Mouse (Mus musculus) forebrain, embryonic 11.5 days (tissue): ENCODE measurements around the gene Adam12. TPM values are rescaled to one million over a fixed set of nuclear protein-coding genes. Genes with fewer than 3 reads are reported as not detected.
A peak's percentile ranks its signal among the peaks of the same experiment; 100 is the strongest.

Experiments used
- ATAC-seq: fragments of 200-750 bp; cut with Nextera tagmentation; replicated peaks from 2 replicates; pipeline ENCODE4 v1.8.0; 2017; ENCODE audit warnings: moderate TSS enrichment; ENCODE audit not compliant: low FRiP score
- DNase-seq: peaks from one replicate; pipeline ENCODE4 v3.0.0-alpha.2; 2017; ENCODE audit warnings: low spot score
- H3K27ac ChIP-seq: fragments of 300-500 bp; sonication (generic); 2 replicates; pipeline ENCODE4 v1.5.1; 2014; ENCODE audit warnings: low read depth, low read length
- H3K27me3 ChIP-seq: fragments of 300-500 bp; sonication (generic); 2 replicates; pipeline ENCODE4 v1.6.1; 2014; ENCODE audit warnings: mild to moderate bottlenecking, low read length, mixed read lengths; ENCODE audit not compliant: control insufficient read depth, insufficient read depth
- H3K36me3 ChIP-seq: fragments of 300-500 bp; sonication (generic); 2 replicates; pipeline ENCODE4 v1.6.1; 2014; ENCODE audit warnings: mild to moderate bottlenecking, low read length, moderate library complexity, mixed read lengths; ENCODE audit not compliant: control insufficient read depth, insufficient read depth
- H3K4me1 ChIP-seq: fragments of 300-500 bp; sonication (generic); replicated peaks from 2 replicates; pipeline ENCODE4 v1.6.1; 2014; ENCODE audit warnings: low read length, mixed read lengths; ENCODE audit not compliant: control insufficient read depth, insufficient read depth
- H3K4me2 ChIP-seq: fragments of 300-500 bp; sonication (generic); 2 replicates; pipeline ENCODE4 v1.6.1; 2014; ENCODE audit warnings: low read depth, mild to moderate bottlenecking, low read length, moderate library complexity, mixed read lengths; ENCODE audit not compliant: severe bottlenecking
- H3K4me3 ChIP-seq: fragments of 300-500 bp; sonication (generic); 2 replicates; pipeline ENCODE4 v1.5.1; 2014; ENCODE audit warnings: low read depth, low read length
- H3K9ac ChIP-seq: fragments of 300-500 bp; sonication (generic); 2 replicates; pipeline ENCODE4 v1.6.1; 2014; ENCODE audit warnings: low read length
- H3K9me3 ChIP-seq: fragments of 300-500 bp; sonication (generic); 2 replicates; pipeline ENCODE4 v1.6.1; 2016; ENCODE audit warnings: low read length, mixed read lengths; ENCODE audit not compliant: control insufficient read depth
- WGBS: fragments of 180-500 bp; shearing (Covaris S2); extraction: QIAGEN DNeasy Blood & Tissue Kit; methylation state at CpG from one replicate; pipeline ENCODE4 v1.1.7; 2014; 5-methylcytosine and 5-hydroxymethylcytosine counted together
- polyA plus RNA-seq: library from polyadenylated mRNA; unstranded; fragments of >200 nt; fragmentation: Nextera tagmentation; extraction: Ambion mirVana; gene quantifications from 2 replicates; pipeline ENCODE4 v1.2.1, GENCODE M21; 2014

Gene Adam12
- polyA plus RNA-seq, 1 experiment from 2014 or later = 1.6 TPM

DNA sequence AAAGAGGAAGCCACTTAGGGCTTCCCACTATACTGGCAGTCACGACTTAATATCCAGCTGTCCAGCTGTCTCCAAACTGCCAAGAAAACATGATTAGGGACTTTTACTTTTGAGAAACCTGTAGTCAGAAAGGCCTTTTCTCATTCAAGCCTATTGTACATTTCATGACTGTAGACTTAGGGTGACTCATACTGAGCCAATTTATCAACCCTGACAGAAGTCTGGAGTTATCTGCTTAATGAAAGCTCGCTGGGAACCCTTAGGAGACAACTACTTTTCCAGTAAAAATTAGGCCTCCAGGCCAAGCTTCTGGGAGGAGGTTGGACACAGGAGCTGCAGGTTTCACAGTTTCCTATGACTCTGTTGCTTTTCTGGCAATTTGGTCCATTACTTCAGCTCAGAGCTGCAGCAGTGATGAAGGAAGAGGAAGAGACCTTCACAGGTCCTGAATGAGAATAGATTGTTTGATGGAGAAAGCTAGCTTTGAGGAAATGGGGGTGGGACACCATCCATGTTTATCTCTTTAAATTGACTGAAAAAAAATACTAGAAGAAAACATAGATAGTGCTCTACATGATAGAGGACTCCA, 285.1 kb downstream of the Adam12 start:
- H3K9me3 ChIP-seq = no peaks in the 10 kb centered on the region
- no peaks in the 10 kb centered on the region for H3K36me3 ChIP-seq
- H3K27ac ChIP-seq = no peak overlapping the region
- no peak for DNase-seq
- WGBS = 68% methylated on average over 2 of the region's 2 CpGs
- no peak overlapping the region for H3K4me2 ChIP-seq
- H3K4me1 ChIP-seq = no peaks in the 10 kb centered on the region
- no peak for ATAC-seq
- no peaks in the 10 kb centered on the region for H3K27me3 ChIP-seq
- H3K4me3 ChIP-seq = no peak overlapping the region
- H3K9ac ChIP-seq = no peak overlapping the region

DNA sequence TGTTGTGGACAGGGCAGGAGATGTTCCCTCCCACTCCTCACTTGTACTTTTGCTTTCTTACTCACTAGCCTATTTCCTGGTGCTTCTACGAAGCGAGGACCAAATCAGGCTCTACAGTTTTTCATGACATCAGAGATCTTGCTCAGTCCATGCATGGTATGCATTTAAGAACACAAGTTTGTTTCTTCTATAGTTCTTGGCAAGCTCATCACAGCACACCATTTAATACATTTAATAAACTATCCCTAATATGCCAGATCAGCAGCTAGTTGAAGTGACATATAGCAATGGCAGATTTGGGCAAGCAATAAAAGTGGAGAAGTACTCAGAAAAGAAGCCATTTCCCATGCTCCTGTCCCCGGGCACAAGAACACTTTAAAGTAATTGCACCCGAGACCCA, 285.8 kb downstream of the Adam12 start:
- WGBS = 88% methylated on average over 4 of the region's 4 CpGs
- ATAC-seq (no peak), DNase-seq (no peak)
- no peak overlapping the region for H3K4me2 ChIP-seq
- no peak overlapping the region for H3K9ac ChIP-seq
- no peaks in the 10 kb centered on the region for H3K36me3 ChIP-seq
- H3K9me3 ChIP-seq = no peaks in the 10 kb centered on the region
- no peaks in the 10 kb centered on the region for H3K27me3 ChIP-seq
- no peaks in the 10 kb centered on the region for H3K4me1 ChIP-seq
- H3K4me3 ChIP-seq = no peak overlapping the region
- no peak overlapping the region for H3K27ac ChIP-seq

DNA sequence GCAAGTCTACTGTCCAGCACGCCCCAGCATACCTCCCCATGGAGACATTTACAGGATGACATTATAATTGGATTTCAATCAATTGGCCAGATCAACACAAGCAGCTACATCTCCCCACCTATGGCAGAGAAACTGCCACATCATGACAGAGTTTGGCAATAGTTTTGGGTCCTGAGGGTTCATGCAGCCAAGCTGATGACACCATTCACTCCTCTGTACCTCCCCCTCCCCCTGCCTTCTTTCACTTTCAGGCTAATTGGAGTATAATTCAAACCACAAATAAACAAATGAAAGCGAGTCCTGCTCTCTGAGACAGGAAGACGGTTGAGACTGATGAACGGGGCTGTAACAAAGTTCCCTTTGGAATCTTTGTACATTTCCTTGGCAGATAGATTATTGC, 291.5 kb downstream of the Adam12 start:
- no peak overlapping the region for H3K27ac ChIP-seq
- H3K27me3 ChIP-seq = no peaks in the 10 kb centered on the region
- peaks cover 4% of the 10 kb centered on the region; the same call in 1 of the 2 replicates for H3K4me1 ChIP-seq
- 85% methylated on average over 4 of the region's 4 CpGs for WGBS
- H3K36me3 ChIP-seq = no peaks in the 10 kb centered on the region
- DNase-seq = no peak
- no peak for ATAC-seq
- no peak overlapping the region for H3K4me3 ChIP-seq
- H3K4me2 ChIP-seq = no peak overlapping the region
- no peak overlapping the region for H3K9ac ChIP-seq
- H3K9me3 ChIP-seq = no peaks in the 10 kb centered on the region

DNA sequence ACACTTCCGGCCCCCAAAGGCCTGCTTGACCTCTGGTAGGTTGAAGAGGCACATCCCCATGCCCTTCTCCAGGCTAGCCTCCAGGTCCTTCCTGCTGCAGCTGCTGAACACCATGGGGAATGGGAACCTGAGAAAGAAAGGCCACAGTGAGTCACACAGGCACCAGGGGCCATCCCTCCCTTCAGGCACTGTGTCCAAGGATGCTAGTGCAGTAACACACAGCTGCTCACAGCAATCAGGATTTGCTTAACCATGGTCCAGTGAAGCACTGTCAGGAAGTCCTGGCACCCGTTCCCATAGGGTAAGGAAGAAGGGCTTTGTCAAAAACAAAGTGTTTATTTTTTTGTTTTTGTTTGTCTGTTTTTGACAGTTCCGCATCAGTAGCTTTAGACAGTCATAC, 294.5 kb downstream of the Adam12 start:
- DNase-seq (no peak), ATAC-seq (no peak)
- Histone ChIP-seq H3K4me2 (no peak overlapping the region), H3K4me3 (no peak overlapping the region), H3K36me3 (no peaks in the 10 kb centered on the region), H3K27me3 (no peaks in the 10 kb centered on the region), H3K27ac (no peak overlapping the region), H3K9me3 (no peaks in the 10 kb centered on the region), H3K9ac (no peak overlapping the region), H3K4me1 (peaks cover 4% of the 10 kb centered on the region; the same call in 1 of the 2 replicates)
- 92% methylated on average over 3 of the region's 3 CpGs for WGBS

DNA sequence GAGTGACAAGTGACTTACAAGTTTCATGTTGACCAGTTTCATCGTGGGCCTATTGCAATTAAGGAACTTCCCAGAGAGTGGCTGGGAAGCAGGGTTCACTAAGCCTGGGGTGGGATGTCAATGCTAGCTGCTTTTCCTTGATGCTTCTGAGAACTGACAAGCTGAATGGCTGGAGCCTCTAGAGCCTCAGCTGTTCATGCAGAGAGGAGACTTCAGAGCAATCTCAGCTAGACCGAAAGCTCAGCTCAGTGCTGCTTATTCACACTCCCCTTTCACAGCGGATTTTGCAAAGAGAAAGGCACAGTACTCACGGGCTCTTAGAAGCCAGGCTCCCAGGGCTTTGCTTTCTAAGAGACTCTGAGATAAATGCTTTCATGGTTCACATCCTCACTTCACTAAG, 295.6 kb downstream of the Adam12 start:
- H3K9me3 ChIP-seq = no peaks in the 10 kb centered on the region
- no peaks in the 10 kb centered on the region for H3K27me3 ChIP-seq
- no peaks in the 10 kb centered on the region for H3K36me3 ChIP-seq
- ATAC-seq (no peak; the same call in 1 of the 2 replicates), DNase-seq (no peak)
- peaks cover 4% of the 10 kb centered on the region; the same call in 1 of the 2 replicates for H3K4me1 ChIP-seq
- no peak overlapping the region for H3K4me3 ChIP-seq
- H3K27ac ChIP-seq = 0 out of 2 replicates have a peak overlapping the region, but pooled peaks have one; percentile 6
- H3K4me2 ChIP-seq = no peak overlapping the region
- 19% methylated on average over 4 of the region's 4 CpGs for WGBS
- no peak overlapping the region for H3K9ac ChIP-seq

DNA sequence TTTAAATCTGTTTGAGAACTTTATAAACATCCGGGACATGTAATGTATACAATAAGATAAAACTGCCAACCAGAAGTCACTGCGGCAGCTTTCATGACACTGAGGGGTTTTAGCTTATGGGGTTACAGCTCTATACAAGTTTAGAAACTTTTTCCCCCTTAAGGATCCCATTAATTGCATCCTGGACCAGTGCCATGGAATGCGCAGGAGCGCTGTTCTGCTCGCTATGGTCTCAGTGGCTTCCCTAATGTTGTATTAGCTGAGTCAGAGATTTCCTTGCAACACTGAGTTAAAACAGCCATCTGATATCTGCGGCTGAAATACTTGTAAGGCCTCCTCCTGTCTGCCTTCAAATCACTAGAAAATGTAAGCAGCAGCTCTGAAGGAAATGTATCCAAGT, 298.6 kb downstream of the Adam12 start:
- 52% methylated on average over 6 of the region's 6 CpGs for WGBS
- peaks cover 4% of the 10 kb centered on the region; the same call in 1 of the 2 replicates for H3K4me1 ChIP-seq
- H3K36me3 ChIP-seq = no peaks in the 10 kb centered on the region
- no peak for DNase-seq
- H3K9ac ChIP-seq = no peak overlapping the region
- no peak overlapping the region for H3K4me2 ChIP-seq
- no peak overlapping the region for H3K4me3 ChIP-seq
- H3K27ac ChIP-seq = no peak overlapping the region
- no peaks in the 10 kb centered on the region for H3K9me3 ChIP-seq
- no peaks in the 10 kb centered on the region for H3K27me3 ChIP-seq
- 0 out of 2 replicates have a peak, but pooled peaks have one; percentile 12 for ATAC-seq

DNA sequence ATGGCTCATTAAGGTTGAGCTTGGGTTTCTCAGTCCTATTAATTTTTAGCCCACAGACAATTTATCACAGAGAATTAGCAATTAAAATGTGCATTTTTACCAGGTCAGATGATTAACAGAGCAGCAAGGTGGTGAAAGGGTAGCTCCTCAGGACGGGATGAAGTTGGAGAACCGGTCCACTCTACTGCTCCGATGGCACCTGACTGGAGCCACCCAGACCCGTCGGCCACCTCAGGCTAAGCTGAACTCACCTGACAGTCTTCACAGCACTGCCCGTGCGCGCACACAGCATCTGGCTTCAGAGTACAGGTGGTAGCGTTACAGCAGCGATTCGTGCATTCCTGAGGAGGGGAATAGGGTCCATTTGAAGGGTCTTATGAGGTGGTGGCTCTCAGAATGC, 300.5 kb downstream of the Adam12 start:
- H3K27ac ChIP-seq = no peak overlapping the region
- no peak overlapping the region for H3K4me2 ChIP-seq
- H3K27me3 ChIP-seq = no peaks in the 10 kb centered on the region
- H3K36me3 ChIP-seq = no peaks in the 10 kb centered on the region
- DNase-seq = no peak
- no peaks in the 10 kb centered on the region for H3K9me3 ChIP-seq
- ATAC-seq = no peak
- H3K4me1 ChIP-seq = peaks cover 4% of the 10 kb centered on the region; the same call in 1 of the 2 replicates
- 92% methylated on average over 11 of the region's 11 CpGs for WGBS
- H3K9ac ChIP-seq = no peak overlapping the region
- H3K4me3 ChIP-seq = no peak overlapping the region

DNA sequence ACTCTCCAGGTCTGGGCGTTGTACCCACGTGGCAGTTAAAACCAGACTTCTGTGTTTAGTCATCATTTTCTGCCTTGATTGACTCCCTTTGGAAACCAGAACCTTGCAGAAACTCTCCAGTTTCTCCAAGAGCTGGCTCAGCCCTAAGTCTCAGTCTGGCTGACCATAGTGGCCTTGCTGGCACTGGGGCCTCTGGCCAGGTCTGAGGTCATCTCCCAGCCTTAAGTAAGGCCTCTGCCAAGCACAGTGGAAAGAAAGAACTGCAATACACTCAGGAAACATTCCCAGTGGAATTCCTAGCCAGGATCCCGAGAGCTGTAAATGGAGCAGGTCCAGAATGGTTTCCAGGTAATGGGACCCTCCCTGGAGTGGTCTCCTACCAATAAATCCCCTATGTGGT, 303.0 kb downstream of the Adam12 start:
- no peak overlapping the region for H3K9ac ChIP-seq
- no peaks in the 10 kb centered on the region for H3K4me1 ChIP-seq
- 90% methylated on average over 3 of the region's 3 CpGs for WGBS
- H3K4me2 ChIP-seq = no peak overlapping the region
- no peak for ATAC-seq
- H3K36me3 ChIP-seq = no peaks in the 10 kb centered on the region
- DNase-seq = no peak
- no peaks in the 10 kb centered on the region for H3K9me3 ChIP-seq
- H3K27me3 ChIP-seq = no peaks in the 10 kb centered on the region
- no peak overlapping the region for H3K27ac ChIP-seq
- H3K4me3 ChIP-seq = no peak overlapping the region

DNA sequence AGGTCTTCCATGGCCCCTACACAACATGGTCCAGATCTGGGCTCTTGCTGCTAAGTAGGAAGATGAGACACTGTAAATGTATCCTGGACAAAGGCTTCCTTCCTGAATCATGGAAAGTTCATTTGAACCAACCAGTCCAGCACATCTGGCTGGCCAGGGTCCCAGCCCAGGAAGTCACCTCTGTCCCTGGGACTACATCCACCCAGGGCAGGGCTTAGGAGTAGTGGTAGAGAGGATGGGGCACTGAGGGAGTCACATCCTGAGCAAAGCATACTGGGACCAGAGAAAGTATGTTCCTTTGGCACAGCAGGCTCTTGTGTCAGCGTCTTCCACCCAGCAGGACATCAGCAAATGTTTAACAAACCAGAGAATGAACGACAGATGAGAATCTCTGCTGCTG, 306.2 kb downstream of the Adam12 start:
- DNase-seq (peak; percentile 27), ATAC-seq (no peak)
- no peak overlapping the region for H3K9ac ChIP-seq
- H3K4me1 ChIP-seq = no peaks in the 10 kb centered on the region
- H3K9me3 ChIP-seq = no peaks in the 10 kb centered on the region
- 44% methylated on average over 2 of the region's 2 CpGs for WGBS
- no peak overlapping the region for H3K4me2 ChIP-seq
- H3K36me3 ChIP-seq = no peaks in the 10 kb centered on the region
- H3K27me3 ChIP-seq = no peaks in the 10 kb centered on the region
- no peak overlapping the region for H3K4me3 ChIP-seq
- H3K27ac ChIP-seq = no peak overlapping the region
